Mouse (Mus musculus) ES-E14 (cell line): ENCODE measurements at regions not wholly inside any gene's neighbourhood (a gene's known extent, or its start where the extent isn't known, plus 50 kb on each side); places are given as distances from the start of the nearest gene placed in this dataset.

Experiments used
- HCFC1 ChIP-seq: IDR thresholded peaks from 2 replicates; pipeline ENCODE4 v1.6.1; 2012; ENCODE audit warnings: low read length, inconsistent platforms, borderline replicate concordance; ENCODE audit not compliant: insufficient read depth
- ZC3H11A ChIP-seq: IDR thresholded peaks from 2 replicates; pipeline ENCODE4 v1.6.1; 2012; ENCODE audit warnings: low read depth, mild to moderate bottlenecking, inconsistent platforms, low read length, borderline replicate concordance
- ZNF384 ChIP-seq: IDR thresholded peaks from 2 replicates; pipeline ENCODE4 v1.6.1; 2012; ENCODE audit warnings: low read depth, low read length, inconsistent platforms

- TF ChIP-seq HCFC1, result no peak
- no peak for TF ChIP-seq ZNF384
- no peak for TF ChIP-seq ZC3H11A
These were observed 153.7 kb downstream of the Cdc5l start for GRCm38 (mm10) chr17:45279811-45280205.
